Mouse (Mus musculus) brain, adult 2 months (tissue): ENCODE data around the gene Gadl1.

Source experiments
- DNase-seq: peaks from one replicate; pipeline ENCODE4 v3.0.0; 2011; ENCODE audit warnings: low read depth, low spot score

Gadl1 gene

GRCm38 (mm10) chr9:115936350-115936749 lies 27.1 kb downstream of the Gadl1 start:
- DNase-seq: no peak

- no peak for DNase-seq
Measured at GRCm38 (mm10) chr9:115937915-115938314, 28.7 kb downstream of the Gadl1 start.

GRCm38 (mm10) chr9:115939420-115939819 lies 30.2 kb downstream of the Gadl1 start:
- peak; percentile 89 for DNase-seq

- DNase-seq: no peak
Measured at GRCm38 (mm10) chr9:115941171-115941570, 31.9 kb downstream of the Gadl1 start.

GRCm38 (mm10) chr9:115942486-115942885 lies 33.2 kb downstream of the Gadl1 start:
- peak; percentile 46 for DNase-seq

GRCm38 (mm10) chr9:115942989-115943388 lies 33.7 kb downstream of the Gadl1 start:
- peak; percentile 82 for DNase-seq

GRCm38 (mm10) chr9:115943577-115944320 lies 34.5 kb downstream of the Gadl1 start:
- no peak for DNase-seq

- DNase-seq: peak; percentile 43
Measured at GRCm38 (mm10) chr9:115965056-115965455, 55.8 kb downstream of the Gadl1 start.

GRCm38 (mm10) chr9:115966116-115966515 lies 56.9 kb downstream of the Gadl1 start:
- DNase-seq: peak; percentile 56

GRCm38 (mm10) chr9:115966746-115967145 lies 57.5 kb downstream of the Gadl1 start:
- DNase-seq: peak; percentile 88

GRCm38 (mm10) chr9:115967638-115968037 lies 58.4 kb downstream of the Gadl1 start:
- DNase-seq: peak; percentile 76

- no peak for DNase-seq
Measured at GRCm38 (mm10) chr9:115976901-115977300, 67.6 kb downstream of the Gadl1 start.

- DNase-seq: peak; percentile 95
Measured at GRCm38 (mm10) chr9:115977598-115978240, 68.5 kb downstream of the Gadl1 start.

GRCm38 (mm10) chr9:115978478-115978877 lies 69.2 kb downstream of the Gadl1 start:
- peak; percentile 71 for DNase-seq

- no peak for DNase-seq
Measured at GRCm38 (mm10) chr9:115990661-115991060, 81.4 kb downstream of the Gadl1 start.

- DNase-seq: no peak
Measured at GRCm38 (mm10) chr9:115994772-115995171, 85.5 kb downstream of the Gadl1 start.

- peak; percentile 26 for DNase-seq
Measured at GRCm38 (mm10) chr9:115995856-115996560, 86.8 kb downstream of the Gadl1 start.

- no peak for DNase-seq
Measured at GRCm38 (mm10) chr9:115998383-115998782, 89.1 kb downstream of the Gadl1 start.

- DNase-seq: no peak
Measured at GRCm38 (mm10) chr9:115999361-115999990, 90.2 kb downstream of the Gadl1 start.

GRCm38 (mm10) chr9:116013911-116014310 lies 104.7 kb downstream of the Gadl1 start:
- DNase-seq: no peak

- DNase-seq: no peak
Measured at GRCm38 (mm10) chr9:116016221-116016620, 107.0 kb downstream of the Gadl1 start.

GRCm38 (mm10) chr9:116017091-116017490 lies 107.8 kb downstream of the Gadl1 start:
- no peak for DNase-seq
